Mouse (Mus musculus) gastrocnemius, postnatal 14 days (tissue): Measurements from ENCODE around the gene Lpp. TPM values are rescaled to one million over a fixed set of nuclear protein-coding genes. Genes with fewer than 3 reads are reported as not detected.

ENCODE experiments used
- DNase-seq: peaks from one replicate; pipeline ENCODE4 v3.0.0; 2021; ENCODE audit warnings: mixed read lengths
- intact Hi-C: fragments of 180-260 bp; cut with DNase I; formaldehyde crosslinking; loops from one replicate; pipeline ENCODE4 v1.15.1; 2025; ENCODE audit warnings: low total_unique reads
- total RNA-seq, 2 experiments: library from RNA; stranded (reverse); gene quantifications; 2 replicates each; pipeline ENCODE4 v1.2.3; 2021

Lpp gene
- total RNA-seq, 2 experiments from 2014 or later, result 27.5 to 30.2 TPM

GRCm38 (mm10) chr16:24516993-24517392 lies 123.7 kb downstream of the Lpp start:
- no peak for DNase-seq
- intact Hi-C loops, result no loop called here

- DNase-seq, result no peak
- intact Hi-C loops, result no loop called here
These were observed 124.3 kb downstream of the Lpp start for GRCm38 (mm10) chr16:24517501-24518042.

- no peak for DNase-seq
- intact Hi-C loops, result no loop called here
These were observed 125.5 kb downstream of the Lpp start for GRCm38 (mm10) chr16:24518785-24519184.

GRCm38 (mm10) chr16:24527219-24527618 lies 133.9 kb downstream of the Lpp start:
- DNase-seq, result no peak
- intact Hi-C loops, result no loop called here

- no peak for DNase-seq
- intact Hi-C loops, result no loop called here
These were observed 138.4 kb downstream of the Lpp start for GRCm38 (mm10) chr16:24531681-24532080.

DNA sequence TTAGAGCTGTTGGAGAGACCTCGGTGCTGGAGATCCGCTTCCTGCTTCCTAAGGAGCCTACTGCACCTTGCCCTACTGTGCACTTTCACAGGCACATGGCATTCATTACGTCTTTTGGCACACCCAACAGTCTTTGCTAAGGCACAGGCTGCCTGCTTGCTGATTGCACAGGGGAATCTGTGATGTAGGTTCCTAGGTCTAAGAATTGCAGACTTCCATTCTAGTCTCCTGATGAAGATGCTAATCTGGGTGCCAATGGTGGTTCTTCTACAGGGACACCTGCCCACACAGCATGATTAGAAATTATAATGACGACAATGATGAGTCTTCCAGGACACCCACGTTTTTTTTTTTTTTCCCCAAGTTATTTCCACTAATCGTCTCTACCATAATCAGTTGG lies 141.9 kb downstream of the Lpp start:
- intact Hi-C loops, result no loop called here
- no peak for DNase-seq

GRCm38 (mm10) chr16:24536261-24536660 lies 143.0 kb downstream of the Lpp start:
- DNase-seq, result no peak
- intact Hi-C loops, result no loop called here

GRCm38 (mm10) chr16:24539003-24539402 lies 145.7 kb downstream of the Lpp start:
- no peak for DNase-seq
- intact Hi-C loops, result no loop called here

DNA sequence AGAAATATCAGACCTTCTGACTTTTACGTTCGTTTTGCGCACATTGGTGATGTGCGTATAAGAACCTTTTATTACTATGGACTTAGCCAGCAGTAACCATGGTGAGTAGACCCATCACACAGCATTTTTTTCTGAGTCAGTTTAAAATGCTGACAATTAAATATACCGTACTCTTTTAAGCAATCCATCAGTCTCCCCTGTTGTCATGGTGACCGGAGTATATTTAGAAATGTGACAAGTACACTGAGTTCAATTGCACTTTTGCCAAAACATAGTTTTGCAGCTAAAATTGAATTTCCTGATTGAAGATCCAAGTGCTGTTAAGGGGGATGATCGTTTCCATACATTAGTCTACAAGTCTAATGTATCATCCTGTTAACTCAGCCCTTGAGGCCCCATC lies 149.6 kb downstream of the Lpp start:
- no peak for DNase-seq
- intact Hi-C loops, result no loop called here

DNA sequence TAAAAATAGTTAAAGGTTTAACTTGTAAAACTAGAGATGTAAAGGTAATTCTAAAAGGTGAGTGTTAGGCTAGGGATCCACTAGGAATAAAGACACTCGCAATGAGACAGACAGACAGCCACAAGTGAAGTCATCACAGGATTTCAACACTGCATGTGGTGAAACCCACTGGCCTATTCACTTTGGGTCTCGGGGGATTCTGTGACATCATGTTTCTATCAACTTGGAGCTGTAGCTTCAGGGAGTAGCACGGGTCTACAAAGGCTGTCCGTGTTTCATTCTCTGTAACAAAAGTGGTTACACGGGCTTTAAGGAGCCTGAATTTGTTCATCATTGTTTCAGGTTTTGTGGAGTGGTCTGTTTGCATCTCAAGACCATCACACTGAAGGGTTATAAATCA lies 152.1 kb downstream of the Lpp start:
- intact Hi-C loops, result no loop called here

DNA sequence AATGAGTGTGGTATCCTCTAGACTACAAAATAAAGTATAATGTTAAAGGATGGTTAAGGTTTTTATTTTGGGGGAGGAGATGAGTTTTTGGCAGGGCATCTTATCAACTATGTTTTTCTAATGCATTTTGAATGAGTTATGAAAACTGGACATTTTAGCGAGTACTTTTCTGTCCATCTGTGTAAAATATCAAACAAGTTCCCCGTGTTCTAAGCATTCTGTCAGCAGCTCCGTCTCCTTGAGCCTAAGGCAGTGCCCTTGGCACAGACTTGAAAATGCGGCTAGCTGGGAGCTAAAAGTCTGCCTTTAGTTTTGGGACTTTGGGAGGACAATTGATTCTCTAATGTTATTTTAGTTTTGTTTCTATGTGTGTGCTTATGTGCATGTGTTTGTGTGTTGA lies 165.2 kb downstream of the Lpp start:
- intact Hi-C loops, result no loop called here

More for the DNA sequence above, 152.1 kb downstream of the Lpp start:
- no peak for DNase-seq

GRCm38 (mm10) chr16:24559811-24560210 lies 166.5 kb downstream of the Lpp start:
- DNase-seq, result no peak
- intact Hi-C loops, result loop anchor here (10.0 kb wide), 1 partner anchor 55 kb away; no protein-coding TSS in a partner anchor

More for the DNA sequence above, 165.2 kb downstream of the Lpp start:
- no peak for DNase-seq

DNA sequence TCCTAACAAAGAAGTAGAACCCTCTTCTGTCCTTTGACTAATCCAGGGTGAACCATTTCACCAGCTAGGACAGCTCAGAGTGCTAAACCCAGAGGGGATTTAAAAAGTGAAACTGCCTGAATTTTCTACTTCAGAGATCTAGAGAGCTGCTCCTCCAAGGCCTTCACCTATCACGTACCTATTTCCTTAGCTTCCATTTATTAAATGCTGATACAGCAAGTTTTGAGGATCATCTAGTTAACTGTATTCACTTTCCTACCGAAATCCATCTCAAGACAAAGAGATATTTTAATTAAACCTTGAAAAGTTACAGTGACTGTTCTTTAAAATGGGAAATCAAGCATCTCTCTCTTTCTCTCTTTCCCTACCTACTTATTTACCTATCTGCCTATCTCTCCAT lies 167.7 kb downstream of the Lpp start:
- intact Hi-C loops, result loop anchor here (10.0 kb wide), 1 partner anchor 56 kb away; no protein-coding TSS in a partner anchor
- no peak for DNase-seq

GRCm38 (mm10) chr16:24561602-24562001 lies 168.3 kb downstream of the Lpp start:
- intact Hi-C loops, result loop anchor here (10.0 kb wide), 1 partner anchor 57 kb away; no protein-coding TSS in a partner anchor
- no peak for DNase-seq

DNA sequence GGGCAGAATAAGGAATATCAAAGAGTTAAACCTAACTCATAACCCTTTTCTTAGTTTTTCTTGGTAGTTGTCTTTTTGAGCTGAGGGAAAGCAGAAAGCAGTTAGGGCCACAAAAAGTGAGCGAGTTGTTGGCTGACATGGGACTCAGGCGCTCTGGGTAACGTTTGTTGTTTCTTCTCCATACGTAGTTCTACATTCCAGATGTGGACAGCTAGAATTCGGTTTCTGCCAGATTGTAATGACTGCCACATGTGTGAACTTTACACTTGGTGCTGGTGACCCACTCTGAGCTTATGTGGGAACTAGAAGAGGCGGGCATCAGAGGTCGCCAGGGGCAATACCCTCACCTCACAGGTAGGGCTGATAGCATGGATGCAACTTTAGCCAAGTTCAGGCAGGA lies 172.0 kb downstream of the Lpp start:
- no peak for DNase-seq
- intact Hi-C loops, result loop anchor here (10.0 kb wide), 1 partner anchor 61 kb away; no protein-coding TSS in a partner anchor

GRCm38 (mm10) chr16:24566277-24566676 lies 173.0 kb downstream of the Lpp start:
- peak; percentile 23 for DNase-seq
- intact Hi-C loops, result loop anchor here (10.0 kb wide), 1 partner anchor 61 kb away; no protein-coding TSS in a partner anchor

DNA sequence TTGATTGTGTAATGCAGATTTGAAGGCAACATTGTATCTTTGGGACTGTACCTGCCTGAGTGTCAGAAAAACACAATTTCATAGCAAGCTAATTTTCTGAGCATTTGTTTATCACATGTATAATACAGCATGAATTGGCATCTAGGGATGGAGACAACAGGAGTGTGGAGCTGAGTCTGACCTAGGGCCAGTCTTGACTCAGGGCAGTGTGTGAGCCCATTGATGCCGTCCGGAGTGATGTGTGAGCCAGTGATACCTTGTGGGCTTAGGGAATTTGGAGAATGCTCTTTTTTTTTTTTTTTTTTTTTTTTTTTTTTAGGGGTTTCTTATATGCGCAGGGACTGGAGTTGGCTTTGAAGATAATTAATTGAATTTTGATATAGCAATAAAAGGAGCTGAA lies 174.3 kb downstream of the Lpp start:
- intact Hi-C loops, result loop anchor here (10.0 kb wide), 1 partner anchor 63 kb away; no protein-coding TSS in a partner anchor
- no peak for DNase-seq

- intact Hi-C loops, result loop anchor here (10.0 kb wide), 1 partner anchor 63 kb away; no protein-coding TSS in a partner anchor
These were observed 174.8 kb downstream of the Lpp start for GRCm38 (mm10) chr16:24568061-24568460.

DNA sequence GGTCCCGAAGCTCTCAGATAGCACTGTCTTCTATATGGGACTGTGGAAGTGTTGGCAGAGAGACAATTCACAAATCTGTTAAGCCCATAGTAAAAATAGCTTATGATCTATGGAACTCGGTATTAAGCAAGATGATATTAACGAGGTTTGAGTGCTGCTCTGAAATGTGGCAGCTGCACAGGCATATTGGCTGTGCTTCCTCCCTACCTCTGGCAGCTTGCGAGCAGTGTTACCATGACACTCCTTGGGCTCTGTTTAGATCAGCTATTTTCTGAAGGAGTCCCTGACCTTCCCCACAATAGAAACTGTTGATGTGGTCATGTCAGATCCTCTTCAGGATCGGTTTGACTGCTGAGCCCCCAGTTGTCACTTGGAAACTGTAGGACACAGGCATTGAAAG lies 176.4 kb downstream of the Lpp start:
- DNase-seq, result no peak
- intact Hi-C loops, result loop anchor here (10.0 kb wide), 1 partner anchor 65 kb away; no protein-coding TSS in a partner anchor

More at GRCm38 (mm10) chr16:24568061-24568460, 174.8 kb downstream of the Lpp start:
- no peak for DNase-seq

DNA sequence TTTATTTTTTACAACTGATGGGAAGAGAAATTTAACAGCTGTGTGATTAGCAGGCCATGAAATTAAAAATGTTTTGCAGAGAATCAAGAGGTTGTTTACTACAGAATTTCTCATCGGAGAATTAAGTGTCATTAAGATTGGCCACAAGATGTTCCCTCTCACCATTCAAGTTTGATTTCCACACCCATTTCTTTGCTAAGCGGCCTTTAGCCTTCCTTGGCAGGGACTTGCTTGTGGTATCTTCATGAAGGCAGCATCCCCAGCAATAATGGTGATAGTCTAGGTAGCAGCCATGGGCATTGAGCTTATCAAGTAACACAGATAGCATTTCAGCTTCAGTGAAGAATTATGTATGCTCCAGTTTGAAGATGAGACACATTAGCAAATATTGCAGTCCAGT lies 183.7 kb downstream of the Lpp start:
- intact Hi-C loops, result no loop called here
- no peak for DNase-seq

GRCm38 (mm10) chr16:24577798-24578197 lies 184.5 kb downstream of the Lpp start:
- DNase-seq, result no peak
- intact Hi-C loops, result no loop called here
